Mouse (Mus musculus): ENCODE results near the gene Ccser1. TPM values are rescaled to one million over a fixed set of nuclear protein-coding genes. Genes with fewer than 3 reads are reported as not detected.

The Ccser1 gene
- polyA plus RNA-seq, 1 experiment = 0.70 TPM

DNA sequence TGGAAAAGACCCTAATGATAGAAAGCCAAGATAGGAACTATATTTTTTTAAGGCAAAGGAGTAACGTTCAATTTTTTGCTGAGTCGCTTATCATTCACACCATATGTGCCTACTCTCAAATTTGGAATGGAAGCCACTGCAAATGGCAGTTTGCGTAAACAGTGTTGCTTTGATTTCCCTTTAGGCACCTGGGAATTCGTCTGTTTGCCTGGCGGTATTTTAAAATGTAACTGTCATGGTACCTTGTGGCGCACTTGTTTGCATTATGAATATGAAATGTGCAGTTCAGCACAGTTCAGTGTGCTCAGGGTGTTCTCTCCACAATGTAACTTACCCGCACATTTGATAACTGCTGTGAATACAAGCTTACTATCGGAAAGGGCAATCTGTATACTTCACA, 387.8 kb downstream of the Ccser1 start:
- TF ChIP-seq POLR2A (IDR thresholded peaks at IDR 0.05; ENCODE audit: borderline replicate concordance, low read depth, low read length) (no peak), CTCF (IDR thresholded peaks at IDR 0.05; ENCODE audit: low read depth, low read length) (no peak)

DNA sequence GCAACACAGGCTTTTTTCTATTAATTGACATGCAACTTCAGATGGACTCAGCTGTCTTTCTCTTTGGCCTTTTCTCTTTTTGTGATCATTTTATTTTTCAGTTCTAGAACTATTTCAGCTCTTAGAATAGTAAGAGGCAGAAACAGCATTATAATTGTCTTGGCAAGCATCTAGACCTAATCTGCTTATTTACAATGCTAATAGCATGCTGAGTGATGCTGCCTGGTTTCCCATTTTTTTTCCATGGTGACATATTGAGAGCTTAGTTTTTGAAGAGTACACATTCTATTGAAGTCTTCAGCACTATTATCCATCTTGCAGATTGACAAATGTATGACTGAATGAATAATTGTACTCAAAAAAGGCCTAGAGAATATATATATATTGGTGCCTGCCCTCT, 401.6 kb downstream of the Ccser1 start:
- TF ChIP-seq CTCF (IDR thresholded peaks at IDR 0.05; ENCODE audit: low read depth, low read length) = no peak
- TF ChIP-seq POLR2A (IDR thresholded peaks at IDR 0.05; ENCODE audit: borderline replicate concordance, low read depth, low read length) = no peak
- H3K27ac ChIP-seq (ENCODE audit: insufficient read depth, low read depth, low read length) = no peak overlapping the region
- no peaks in the 10 kb centered on the region for H3K4me1 ChIP-seq (ENCODE audit: control insufficient read depth, insufficient read depth, low read length)
- H3K4me3 ChIP-seq (ENCODE audit: insufficient read depth, low read length) = no peak overlapping the region

More for the DNA sequence above, 387.8 kb downstream of the Ccser1 start:
- no peak overlapping the region for H3K4me3 ChIP-seq (ENCODE audit: insufficient read depth, low read length)
- no peak overlapping the region for H3K27ac ChIP-seq (ENCODE audit: insufficient read depth, low read depth, low read length)
- H3K4me1 ChIP-seq (ENCODE audit: control insufficient read depth, insufficient read depth, low read length) = no peaks in the 10 kb centered on the region

DNA sequence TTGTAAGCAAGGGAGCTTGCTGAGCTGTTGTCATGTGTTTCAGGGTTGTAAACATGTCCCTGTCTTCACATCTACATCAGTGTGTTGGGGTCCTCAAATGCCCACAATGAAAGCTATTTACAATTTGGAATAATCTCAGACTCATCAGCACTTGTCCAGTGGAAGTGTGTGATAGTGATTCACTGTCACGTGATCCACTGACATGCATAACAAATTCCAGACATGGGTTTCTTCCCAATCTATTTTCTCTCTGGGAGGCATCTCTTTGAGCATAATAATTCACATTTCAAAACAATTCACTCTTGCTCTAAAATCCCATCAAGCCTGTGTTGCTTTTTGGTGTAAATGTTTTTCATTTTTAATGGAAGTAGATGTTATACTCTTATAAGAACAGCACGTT, 408.9 kb downstream of the Ccser1 start:
- no peak for TF ChIP-seq POLR2A (IDR thresholded peaks at IDR 0.05; ENCODE audit: borderline replicate concordance, low read depth, low read length)
- no peak for TF ChIP-seq CTCF (IDR thresholded peaks at IDR 0.05; ENCODE audit: low read depth, low read length)
- Histone ChIP-seq H3K27ac (ENCODE audit: insufficient read depth, low read depth, low read length) (no peak overlapping the region), H3K4me3 (ENCODE audit: insufficient read depth, low read length) (no peak overlapping the region), H3K4me1 (ENCODE audit: control insufficient read depth, insufficient read depth, low read length) (no peaks in the 10 kb centered on the region)

DNA sequence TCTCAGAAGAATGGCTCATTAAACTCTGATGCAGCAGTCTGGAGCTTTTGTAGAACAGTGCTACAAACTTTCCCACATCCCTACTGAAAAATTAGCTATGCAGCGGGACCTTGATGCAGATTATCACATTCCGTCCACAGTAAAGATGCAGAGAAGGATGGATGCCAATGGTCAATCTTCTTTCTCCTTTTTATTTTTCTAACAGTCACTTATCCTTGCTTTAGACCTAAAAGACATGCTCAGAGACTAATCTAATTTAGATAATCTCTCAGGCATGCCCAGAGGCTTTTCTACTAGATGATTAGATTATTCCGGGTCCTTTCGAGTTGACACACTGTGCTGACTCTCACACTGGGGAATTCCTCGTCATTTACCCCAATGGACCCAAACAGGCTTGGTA, 421.8 kb downstream of the Ccser1 start:
- Histone ChIP-seq H3K4me3 (ENCODE audit: insufficient read depth, low read length) (no peak overlapping the region), H3K27ac (ENCODE audit: insufficient read depth, low read depth, low read length) (no peak overlapping the region), H3K4me1 (ENCODE audit: control insufficient read depth, insufficient read depth, low read length) (no peaks in the 10 kb centered on the region)
- TF ChIP-seq CTCF (IDR thresholded peaks at IDR 0.05; ENCODE audit: low read depth, low read length) (no peak), POLR2A (IDR thresholded peaks at IDR 0.05; ENCODE audit: borderline replicate concordance, low read depth, low read length) (no peak)

DNA sequence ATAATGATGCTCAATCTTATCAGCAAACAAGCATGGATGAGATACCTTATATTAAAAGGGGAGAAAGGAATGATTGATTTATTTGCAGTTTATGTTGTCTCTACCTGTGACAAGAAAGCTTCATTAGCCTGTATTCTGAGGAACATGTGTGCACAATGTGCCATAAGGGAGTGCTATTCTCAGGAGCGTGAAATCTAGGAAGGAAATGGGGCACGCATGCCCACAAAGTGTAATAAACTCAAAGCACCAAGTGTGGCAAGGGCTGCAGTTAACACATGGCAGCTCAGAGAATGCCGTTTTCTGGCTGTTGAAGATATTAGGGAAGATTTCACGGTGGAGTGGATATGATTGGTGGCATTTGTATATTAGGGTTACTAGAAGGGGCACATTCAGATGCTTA, 434.8 kb downstream of the Ccser1 start:
- no peak overlapping the region for H3K27ac ChIP-seq (ENCODE audit: insufficient read depth, low read depth, low read length)
- H3K4me1 ChIP-seq (ENCODE audit: control insufficient read depth, insufficient read depth, low read length) = no peaks in the 10 kb centered on the region
- no peak overlapping the region for H3K4me3 ChIP-seq (ENCODE audit: insufficient read depth, low read length)
- TF ChIP-seq CTCF (IDR thresholded peaks at IDR 0.05; ENCODE audit: low read depth, low read length) = no peak
- TF ChIP-seq POLR2A (IDR thresholded peaks at IDR 0.05; ENCODE audit: borderline replicate concordance, low read depth, low read length) = no peak

DNA sequence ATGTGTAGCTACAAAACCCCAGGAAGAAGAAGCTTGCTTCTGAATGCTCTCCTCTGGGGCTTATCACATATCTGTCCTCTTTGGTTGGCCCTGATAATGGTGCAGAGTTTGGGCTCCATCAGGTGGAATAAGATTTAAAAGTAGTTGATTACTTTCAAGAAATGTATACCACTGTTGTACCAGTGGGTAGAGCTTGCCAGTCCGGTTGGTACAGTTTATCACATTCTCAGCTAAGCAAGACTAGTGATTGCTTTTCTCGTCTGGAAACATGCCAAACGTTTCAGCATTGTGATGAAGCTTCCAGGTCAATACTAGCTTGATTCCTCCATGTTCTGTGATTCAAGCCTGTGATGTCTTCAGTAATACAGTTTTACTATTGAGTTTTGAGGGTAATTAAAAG, 441.6 kb downstream of the Ccser1 start:
- H3K4me3 ChIP-seq (ENCODE audit: insufficient read depth, low read length) = no peak overlapping the region
- H3K4me1 ChIP-seq (ENCODE audit: control insufficient read depth, insufficient read depth, low read length) = no peaks in the 10 kb centered on the region
- H3K27ac ChIP-seq (ENCODE audit: insufficient read depth, low read depth, low read length) = no peak overlapping the region
- TF ChIP-seq CTCF (IDR thresholded peaks at IDR 0.05; ENCODE audit: low read depth, low read length) (no peak), POLR2A (IDR thresholded peaks at IDR 0.05; ENCODE audit: borderline replicate concordance, low read depth, low read length) (no peak)

DNA sequence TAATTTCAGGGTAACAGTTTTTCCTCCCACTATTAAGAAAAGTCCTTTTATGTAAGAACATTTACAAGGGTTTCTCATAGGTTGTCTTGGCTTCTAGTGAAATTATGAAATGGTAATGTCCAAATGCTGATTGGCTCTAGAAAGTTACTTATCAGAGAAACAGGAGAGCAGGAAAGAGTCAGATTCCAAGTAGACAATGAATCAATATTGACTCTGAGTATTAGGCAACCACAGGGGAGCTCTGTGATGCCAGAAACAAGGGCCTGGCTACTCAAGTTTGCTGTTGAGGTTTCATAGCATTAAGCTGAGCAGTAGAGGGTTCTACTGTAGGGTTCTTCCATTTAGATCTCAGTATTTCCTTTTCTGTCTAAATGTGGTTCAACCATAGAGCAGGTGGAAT, 481.3 kb downstream of the Ccser1 start:
- H3K4me1 ChIP-seq (ENCODE audit: control insufficient read depth, insufficient read depth, low read length) = no peaks in the 10 kb centered on the region
- TF ChIP-seq CTCF (IDR thresholded peaks at IDR 0.05; ENCODE audit: low read depth, low read length) = no peak
- no peak for TF ChIP-seq POLR2A (IDR thresholded peaks at IDR 0.05; ENCODE audit: borderline replicate concordance, low read depth, low read length)
- H3K4me3 ChIP-seq (ENCODE audit: insufficient read depth, low read length) = no peak overlapping the region
- H3K27ac ChIP-seq (ENCODE audit: insufficient read depth, low read depth, low read length) = no peak overlapping the region

DNA sequence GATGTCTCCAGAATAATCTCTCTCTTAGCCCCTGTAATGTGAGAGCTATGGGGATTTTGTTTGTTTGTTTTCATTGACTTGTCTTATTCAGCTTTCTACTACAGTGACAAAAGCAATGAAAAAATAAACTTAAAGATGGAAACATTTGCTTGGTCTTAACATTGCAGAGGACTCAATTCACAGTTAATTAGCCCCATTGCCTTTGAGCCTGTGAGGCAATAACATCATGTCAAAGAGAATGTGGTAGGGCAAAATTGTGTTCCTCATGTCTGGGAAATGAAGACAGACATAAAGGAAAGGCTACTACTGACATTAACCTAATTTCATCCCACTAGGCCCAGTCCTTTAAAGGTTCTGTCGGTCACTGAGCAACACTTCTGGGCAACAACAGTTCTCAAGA, 484.4 kb downstream of the Ccser1 start:
- H3K27ac ChIP-seq (ENCODE audit: insufficient read depth, low read depth, low read length) = no peak overlapping the region
- no peak overlapping the region for H3K4me3 ChIP-seq (ENCODE audit: insufficient read depth, low read length)
- TF ChIP-seq CTCF (IDR thresholded peaks at IDR 0.05; ENCODE audit: low read depth, low read length) = no peak
- no peak for TF ChIP-seq POLR2A (IDR thresholded peaks at IDR 0.05; ENCODE audit: borderline replicate concordance, low read depth, low read length)
- no peaks in the 10 kb centered on the region for H3K4me1 ChIP-seq (ENCODE audit: control insufficient read depth, insufficient read depth, low read length)

DNA sequence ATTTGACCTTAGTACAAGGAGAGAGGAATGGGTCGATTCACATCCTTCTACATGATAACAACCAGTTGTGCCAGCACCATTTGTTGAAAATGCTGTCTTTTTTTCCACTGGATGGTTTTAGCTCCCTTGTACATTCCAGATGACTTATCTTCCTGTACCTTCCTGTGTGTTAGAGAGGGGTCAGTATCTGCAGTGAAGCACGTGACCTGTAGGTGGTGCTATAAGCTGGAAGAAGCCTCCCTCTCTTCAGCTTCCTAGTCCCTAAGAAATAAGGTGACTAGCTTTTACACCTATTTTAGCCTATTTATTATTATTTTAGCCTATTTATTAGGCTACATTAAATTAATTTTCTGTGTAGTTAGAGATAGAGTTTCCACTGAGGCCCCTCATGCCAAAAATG, 506.9 kb downstream of the Ccser1 start:
- Histone ChIP-seq H3K27ac (ENCODE audit: insufficient read depth, low read depth, low read length) (no peak overlapping the region), H3K4me3 (ENCODE audit: insufficient read depth, low read length) (no peak overlapping the region), H3K4me1 (ENCODE audit: control insufficient read depth, insufficient read depth, low read length) (no peaks in the 10 kb centered on the region)
- TF ChIP-seq POLR2A (IDR thresholded peaks at IDR 0.05; ENCODE audit: borderline replicate concordance, low read depth, low read length) (no peak), CTCF (IDR thresholded peaks at IDR 0.05; ENCODE audit: low read depth, low read length) (no peak)

DNA sequence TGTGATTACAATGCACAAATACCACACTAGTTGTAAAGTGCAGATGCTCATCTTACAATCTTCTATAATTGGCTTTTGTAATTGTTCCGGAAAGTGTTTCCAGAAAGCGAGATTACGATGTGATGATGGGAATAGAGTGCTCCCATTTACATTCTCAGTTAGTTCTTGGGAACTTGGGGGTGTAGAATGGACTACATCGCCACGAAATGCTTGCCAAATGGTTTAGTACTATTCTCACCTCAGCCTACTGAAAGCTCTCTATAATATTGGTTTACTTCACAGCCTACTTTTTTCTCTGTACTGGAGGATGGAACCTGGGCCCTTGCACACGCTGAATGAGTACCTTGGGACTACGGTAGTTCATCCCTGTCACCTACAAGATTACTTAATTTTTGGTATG, 522.9 kb downstream of the Ccser1 start:
- H3K4me3 ChIP-seq (ENCODE audit: insufficient read depth, low read length) = no peak overlapping the region
- no peak for TF ChIP-seq CTCF (IDR thresholded peaks at IDR 0.05; ENCODE audit: low read depth, low read length)
- TF ChIP-seq POLR2A (IDR thresholded peaks at IDR 0.05; ENCODE audit: borderline replicate concordance, low read depth, low read length) = no peak
- no peaks in the 10 kb centered on the region for H3K4me1 ChIP-seq (ENCODE audit: control insufficient read depth, insufficient read depth, low read length)
- H3K27ac ChIP-seq (ENCODE audit: insufficient read depth, low read depth, low read length) = no peak overlapping the region

DNA sequence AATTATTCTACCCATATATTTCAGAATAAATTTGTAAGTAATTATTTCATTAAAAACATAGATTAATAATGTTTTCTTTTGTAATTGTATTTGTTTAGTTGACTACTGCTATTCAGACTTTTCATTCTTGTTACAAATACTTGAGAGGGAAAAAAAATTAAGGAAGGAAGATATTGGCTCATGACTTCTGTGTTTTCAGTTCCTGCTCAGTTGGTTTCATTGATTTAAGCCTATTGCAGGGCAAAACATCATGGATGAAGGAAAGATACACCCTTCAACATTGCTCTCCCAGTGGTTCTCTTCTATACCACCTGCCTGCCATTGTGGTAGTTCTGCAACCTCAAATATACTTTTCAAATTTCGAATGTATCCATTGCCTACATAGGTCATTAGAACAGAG, 541.1 kb downstream of the Ccser1 start:
- no peaks in the 10 kb centered on the region for H3K4me1 ChIP-seq (ENCODE audit: control insufficient read depth, insufficient read depth, low read length)
- H3K4me3 ChIP-seq (ENCODE audit: insufficient read depth, low read length) = no peak overlapping the region
- no peak for TF ChIP-seq POLR2A (IDR thresholded peaks at IDR 0.05; ENCODE audit: borderline replicate concordance, low read depth, low read length)
- no peak for TF ChIP-seq CTCF (IDR thresholded peaks at IDR 0.05; ENCODE audit: low read depth, low read length)
- H3K27ac ChIP-seq (ENCODE audit: insufficient read depth, low read depth, low read length) = no peak overlapping the region

All from bone marrow macrophage, adult 2 months (primary cell).